Mouse (Mus musculus) testis, postnatal 14 days (tissue): ENCODE results near the gene Etv2.

Source experiments
- DNase-seq: peaks from one replicate; pipeline ENCODE4 v3.0.0; 2021; ENCODE audit warnings: low spot score

Gene Etv2

GRCm38 (mm10) chr7:30613529-30614112, 22.0 kb downstream of the Etv2 start:
- peak; percentile 64 for DNase-seq

- no peak for DNase-seq
Observed at GRCm38 (mm10) chr7:30612654-30613402, 22.8 kb downstream of the Etv2 start, which contains the start of gene Upk1a. TSS of gene Upk1a (minus strand) at chr7:30612847.

- no peak for DNase-seq
Observed at GRCm38 (mm10) chr7:30610043-30610442, 25.6 kb downstream of the Etv2 start.

GRCm38 (mm10) chr7:30608476-30608875, 27.2 kb downstream of the Etv2 start:
- no peak for DNase-seq

- no peak for DNase-seq
Observed at GRCm38 (mm10) chr7:30607706-30608309, 27.8 kb downstream of the Etv2 start.

- DNase-seq = no peak
Observed at GRCm38 (mm10) chr7:30604944-30605343, 30.7 kb downstream of the Etv2 start.

- DNase-seq = no peak
Observed at GRCm38 (mm10) chr7:30604424-30604823, 31.2 kb downstream of the Etv2 start.

- DNase-seq = no peak
Observed at GRCm38 (mm10) chr7:30602583-30602982, 33.1 kb downstream of the Etv2 start.

- DNase-seq = no peak
Observed at GRCm38 (mm10) chr7:30600651-30601050, 35.0 kb downstream of the Etv2 start.

GRCm38 (mm10) chr7:30599933-30600353, 35.7 kb downstream of the Etv2 start:
- DNase-seq = peak; percentile 95

GRCm38 (mm10) chr7:30598786-30599185, 36.9 kb downstream of the Etv2 start, which contains the start of gene Zbtb32:
TSS of gene Zbtb32 (minus strand) at chr7:30598909.
- peak; percentile 93 for DNase-seq

GRCm38 (mm10) chr7:30596811-30597210, 38.8 kb downstream of the Etv2 start:
- no peak for DNase-seq

GRCm38 (mm10) chr7:30596093-30596492, 39.6 kb downstream of the Etv2 start:
- no peak for DNase-seq

GRCm38 (mm10) chr7:30594510-30595024, 41.1 kb downstream of the Etv2 start:
- no peak for DNase-seq

GRCm38 (mm10) chr7:30593579-30594509, 41.8 kb downstream of the Etv2 start:
- no peak for DNase-seq

GRCm38 (mm10) chr7:30592772-30593423, 42.8 kb downstream of the Etv2 start:
- DNase-seq = no peak

GRCm38 (mm10) chr7:30591605-30591951, 44.1 kb downstream of the Etv2 start:
- no peak for DNase-seq

GRCm38 (mm10) chr7:30590927-30591604, 44.6 kb downstream of the Etv2 start:
- no peak for DNase-seq

- peak; percentile 78 for DNase-seq
Observed at GRCm38 (mm10) chr7:30589435-30590301, 46.0 kb downstream of the Etv2 start.
